Mouse (Mus musculus): ENCODE data around the gene Pth2. TPM values are rescaled to one million over a fixed set of nuclear protein-coding genes. Genes with fewer than 3 reads are reported as not detected.

Gene Pth2
- polyA plus RNA-seq, 1 experiment from 2014 or later, result not detected

GRCm38 (mm10) chr7:45231192-45231591, 50.4 kb downstream of the Pth2 start:
- peaks cover 3% of the 10 kb centered on the region; the same call in 1 of the 2 replicates for H3K36me3 ChIP-seq (ENCODE audit: control insufficient read depth, insufficient read depth, low read length)
- H3K9ac ChIP-seq (ENCODE audit: low read length), result no peak overlapping the region
- no peak for TF ChIP-seq EP300 (optimal IDR thresholded peaks at IDR 0.05)
- no peak for TF ChIP-seq CTCF (IDR thresholded peaks at IDR 0.05; ENCODE audit: low read depth)
- H3K27ac ChIP-seq (replicated peaks), result no peak overlapping the region
- ATAC-seq (ENCODE audit: low FRiP score, low TSS enrichment), result no peak
- H3K9me3 ChIP-seq (ENCODE audit: control insufficient read depth, low read length), result no peaks in the 10 kb centered on the region
- no peak overlapping the region for H3K4me3 ChIP-seq (ENCODE audit: low read depth, low read length)
- H3K4me1 ChIP-seq (replicated peaks; ENCODE audit: control insufficient read depth, insufficient read depth), result peaks cover 9% of the 10 kb centered on the region; the same call in 1 of the 2 replicates
- no peaks in the 10 kb centered on the region for H3K27me3 ChIP-seq (ENCODE audit: control insufficient read depth, insufficient read depth, low read length)
- H3K4me2 ChIP-seq (replicated peaks; ENCODE audit: low read depth), result no peak overlapping the region
- DNase-seq (ENCODE audit: low spot score), result no peak
- 81% methylated on average over 12 of the region's 12 CpGs for whole genome bisulfite sequencing

Small RNA genes within 50 kb of the gene (microRNA-seq; reads per million reads assigned to microRNA genes)
- not detected for gene Mir7055

Other genes with a start within 250 kb of the Pth2 start
- 0.08 TPM in 1 of 2 replicates, not detected in the other for gene Tsks, start 237.8 kb upstream of the Pth2 start, polyA plus RNA-seq (2015; fragmentation: Nextera tagmentation; extraction: Ambion mirVana)
- gene Cpt1c, start 206.1 kb upstream of the Pth2 start, polyA plus RNA-seq (2015; fragmentation: Nextera tagmentation; extraction: Ambion mirVana), result 5.6 and 7.3 TPM in 2 replicates
- gene Prmt1, start 194.4 kb upstream of the Pth2 start, polyA plus RNA-seq (2015; fragmentation: Nextera tagmentation; extraction: Ambion mirVana), result 181 and 185 TPM in 2 replicates
- gene Irf3, start 183.3 kb upstream of the Pth2 start, polyA plus RNA-seq (2015; fragmentation: Nextera tagmentation; extraction: Ambion mirVana), result 55.7 and 59.8 TPM in 2 replicates
- gene Bcl2l12, start 182.3 kb upstream of the Pth2 start, polyA plus RNA-seq (2015; fragmentation: Nextera tagmentation; extraction: Ambion mirVana), result 23.0 and 23.4 TPM in 2 replicates
- 14.9 and 18.6 TPM in 2 replicates for gene Scaf1, start 164.6 kb upstream of the Pth2 start, polyA plus RNA-seq (2015; fragmentation: Nextera tagmentation; extraction: Ambion mirVana)
- 81.5 and 87.2 TPM in 2 replicates for gene Rras, start 163.0 kb upstream of the Pth2 start, polyA plus RNA-seq (2015; fragmentation: Nextera tagmentation; extraction: Ambion mirVana)
- 3.4 and 3.8 TPM in 2 replicates for gene Prr12, start 128.1 kb upstream of the Pth2 start, polyA plus RNA-seq (2015; fragmentation: Nextera tagmentation; extraction: Ambion mirVana)
- 43.0 and 44.1 TPM in 2 replicates for gene Nosip, start 118.6 kb upstream of the Pth2 start, polyA plus RNA-seq (2015; fragmentation: Nextera tagmentation; extraction: Ambion mirVana)
- 33.6 and 37.4 TPM in 2 replicates for gene Prrg2, start 118.3 kb upstream of the Pth2 start, polyA plus RNA-seq (2015; fragmentation: Nextera tagmentation; extraction: Ambion mirVana)
- 157 and 176 TPM in 2 replicates for gene Rcn3, start 88.8 kb upstream of the Pth2 start, polyA plus RNA-seq (2015; fragmentation: Nextera tagmentation; extraction: Ambion mirVana)
- 76.1 and 76.9 TPM in 2 replicates for gene Fcgrt, start 77.1 kb upstream of the Pth2 start, polyA plus RNA-seq (2015; fragmentation: Nextera tagmentation; extraction: Ambion mirVana)
- 1,142 and 1,191 TPM in 2 replicates for gene Rps11, start 56.6 kb upstream of the Pth2 start, polyA plus RNA-seq (2015; fragmentation: Nextera tagmentation; extraction: Ambion mirVana)
- gene Rpl13a, start 52.2 kb upstream of the Pth2 start, polyA plus RNA-seq (2015; fragmentation: Nextera tagmentation; extraction: Ambion mirVana), result 1,442 and 1,485 TPM in 2 replicates
- 0.17 and 1.1 TPM in 2 replicates for gene Gm45713, start 44.8 kb upstream of the Pth2 start, polyA plus RNA-seq (2015; fragmentation: Nextera tagmentation; extraction: Ambion mirVana)
- 2.2 and 2.3 TPM in 2 replicates for gene Flt3l, start 44.6 kb upstream of the Pth2 start, polyA plus RNA-seq (2015; fragmentation: Nextera tagmentation; extraction: Ambion mirVana)
- 48.8 and 49.0 TPM in 2 replicates for gene Pih1d1, start 26.7 kb upstream of the Pth2 start, polyA plus RNA-seq (2015; fragmentation: Nextera tagmentation; extraction: Ambion mirVana)
- 24.6 and 25.6 TPM in 2 replicates for gene Aldh16a1, start 26.4 kb upstream of the Pth2 start, polyA plus RNA-seq (2015; fragmentation: Nextera tagmentation; extraction: Ambion mirVana)
- 0.07 TPM in 1 of 2 replicates, not detected in the other for gene Slc17a7, start 17.0 kb upstream of the Pth2 start, polyA plus RNA-seq (2015; fragmentation: Nextera tagmentation; extraction: Ambion mirVana)
- gene Gfy, start 1.4 kb upstream of the Pth2 start, polyA plus RNA-seq (2015; fragmentation: Nextera tagmentation; extraction: Ambion mirVana), result not detected in 2 replicates
- gene Ccdc155, start 23.9 kb downstream of the Pth2 start, polyA plus RNA-seq (2015; fragmentation: Nextera tagmentation; extraction: Ambion mirVana), result 0.07 and 0.13 TPM in 2 replicates
- 48.4 TPM in 2 replicates for gene Dkkl1, start 31.2 kb downstream of the Pth2 start, polyA plus RNA-seq (2015; fragmentation: Nextera tagmentation; extraction: Ambion mirVana)
- gene Tead2, start 34.8 kb downstream of the Pth2 start, polyA plus RNA-seq (2015; fragmentation: Nextera tagmentation; extraction: Ambion mirVana), result 26.8 and 29.5 TPM in 2 replicates
- gene Cd37, start 58.1 kb downstream of the Pth2 start, polyA plus RNA-seq (2015; fragmentation: Nextera tagmentation; extraction: Ambion mirVana), result 1.5 and 1.8 TPM in 2 replicates
- gene Slc6a16, start 60.1 kb downstream of the Pth2 start, polyA plus RNA-seq (2015; fragmentation: Nextera tagmentation; extraction: Ambion mirVana), result 0.07 and 0.18 TPM in 2 replicates
- gene Slc6a21, start 96.5 kb downstream of the Pth2 start, polyA plus RNA-seq (2015; fragmentation: Nextera tagmentation; extraction: Ambion mirVana), result not detected in 2 replicates
- 22.7 and 23.7 TPM in 2 replicates for gene Trpm4, start 152.8 kb downstream of the Pth2 start, polyA plus RNA-seq (2015; fragmentation: Nextera tagmentation; extraction: Ambion mirVana)
- 0.80 and 0.85 TPM in 2 replicates for gene Hrc, start 154.3 kb downstream of the Pth2 start, polyA plus RNA-seq (2015; fragmentation: Nextera tagmentation; extraction: Ambion mirVana)
- gene Ppfia3, start 186.0 kb downstream of the Pth2 start, polyA plus RNA-seq (2015; fragmentation: Nextera tagmentation; extraction: Ambion mirVana), result 6.0 and 7.1 TPM in 2 replicates
- gene Lin7b, start 189.6 kb downstream of the Pth2 start, polyA plus RNA-seq (2015; fragmentation: Nextera tagmentation; extraction: Ambion mirVana), result 5.9 and 6.1 TPM in 2 replicates
- gene Snrnp70, start 214.7 kb downstream of the Pth2 start, polyA plus RNA-seq (2015; fragmentation: Nextera tagmentation; extraction: Ambion mirVana), result 73.7 and 78.8 TPM in 2 replicates
- gene Kcna7, start 224.7 kb downstream of the Pth2 start, polyA plus RNA-seq (2015; fragmentation: Nextera tagmentation; extraction: Ambion mirVana), result 0.15 and 0.17 TPM in 2 replicates
- 1.5 and 1.8 TPM in 2 replicates for gene Ntf5, start 232.7 kb downstream of the Pth2 start, polyA plus RNA-seq (2015; fragmentation: Nextera tagmentation; extraction: Ambion mirVana)
- gene Lhb, start 239.8 kb downstream of the Pth2 start, polyA plus RNA-seq (2015; fragmentation: Nextera tagmentation; extraction: Ambion mirVana), result not detected in 2 replicates